Mouse (Mus musculus) limb, embryonic 13.5 days (tissue): ENCODE data around the gene Icmt. TPM values are rescaled to one million over a fixed set of nuclear protein-coding genes. Genes with fewer than 3 reads are reported as not detected.

Experiments
- ATAC-seq: fragments of 200-750 bp; cut with Nextera tagmentation; 2 replicates; pipeline ENCODE4 v1.8.0; 2017; ENCODE audit warnings: low read depth, moderate number of reproducible peaks, moderate TSS enrichment; ENCODE audit not compliant: low FRiP score
- H3K27ac ChIP-seq: fragments of 300-500 bp; sonication (generic); 2 replicates; pipeline ENCODE4 v1.5.1; 2015; ENCODE audit warnings: inconsistent platforms, mild to moderate bottlenecking, moderate library complexity
- H3K27me3 ChIP-seq: fragments of 300-500 bp; sonication (generic); 2 replicates; pipeline ENCODE4 v1.6.1; 2015; ENCODE audit warnings: mild to moderate bottlenecking, inconsistent platforms
- H3K36me3 ChIP-seq: fragments of 300-500 bp; sonication (generic); 2 replicates; pipeline ENCODE4 v1.6.1; 2015; ENCODE audit warnings: inconsistent platforms, mild to moderate bottlenecking, moderate library complexity
- H3K4me1 ChIP-seq: fragments of 300-500 bp; sonication (generic); 2 replicates; pipeline ENCODE4 v1.6.1; 2015; ENCODE audit warnings: inconsistent platforms
- H3K4me2 ChIP-seq: fragments of 300-500 bp; sonication (generic); replicated peaks from 2 replicates; pipeline ENCODE4 v1.6.1; 2015; ENCODE audit warnings: inconsistent platforms, mild to moderate bottlenecking, moderate library complexity
- H3K4me3 ChIP-seq: fragments of 300-500 bp; sonication (generic); 2 replicates; pipeline ENCODE4 v1.5.1; 2015; ENCODE audit warnings: moderate library complexity, mild to moderate bottlenecking, inconsistent platforms
- H3K9ac ChIP-seq: fragments of 300-500 bp; sonication (generic); 2 replicates; pipeline ENCODE4 v1.6.1; 2015; ENCODE audit warnings: mild to moderate bottlenecking, inconsistent platforms
- H3K9me3 ChIP-seq: fragments of 300-500 bp; sonication (generic); 2 replicates; pipeline ENCODE4 v1.6.1; 2016; ENCODE audit warnings: inconsistent platforms
- WGBS: fragments of 180-500 bp; shearing (Covaris S2); methylation state at CpG from one replicate; pipeline ENCODE4 v1.1.7; 2015; 5-methylcytosine and 5-hydroxymethylcytosine counted together
- polyA plus RNA-seq: library from polyadenylated mRNA; unstranded; fragments of >200 nt; fragmentation: Nextera tagmentation; extraction: Ambion mirVana; gene quantifications from 2 replicates; pipeline ENCODE4 v1.2.1, GENCODE M21; 2015

Gene Icmt
- 21.8 and 27.0 TPM in 2 replicates for polyA plus RNA-seq

GRCm38 (mm10) chr4:152296874-152297861 is at the start of gene Icmt:
Gene Icmt (plus strand): TSS chr4:152297227.
- under 1% methylated on average over 119 of the region's 119 CpGs for WGBS
- Histone ChIP-seq H3K9me3 (no peaks in the 10 kb centered on the region), H3K4me1 (peaks cover 16% of the 10 kb centered on the region), H3K4me2 (peak within 1 kb of the TSS; percentile 95), H3K4me3 (peak within 1 kb of the TSS; percentile 99), H3K9ac (peak within 1 kb of the TSS; percentile 97), H3K36me3 (peaks cover 28% of the 10 kb centered on the region), H3K27ac (peak within 1 kb of the TSS; percentile 58; the same call in 1 of the 2 replicates), H3K27me3 (peaks cover 37% of the 10 kb centered on the region)
- ATAC-seq, result peak; percentile 96

GRCm38 (mm10) chr4:152250615-152251014 is 46.4 kb upstream of the Icmt start:
- H3K27me3 ChIP-seq, result no peaks in the 10 kb centered on the region
- WGBS, result 85% methylated on average over 6 of the region's 6 CpGs
- H3K4me1 ChIP-seq, result peaks cover 5% of the 10 kb centered on the region; the same call in 1 of the 2 replicates
- H3K9me3 ChIP-seq, result no peaks in the 10 kb centered on the region
- no peaks in the 10 kb centered on the region for H3K36me3 ChIP-seq
- no peak overlapping the region for H3K27ac ChIP-seq
- no peak overlapping the region for H3K9ac ChIP-seq
- H3K4me2 ChIP-seq, result no peak overlapping the region
- ATAC-seq, result no peak
- H3K4me3 ChIP-seq, result no peak overlapping the region

- Histone ChIP-seq H3K27ac (no peak overlapping the region), H3K9ac (peak overlapping the region; percentile 14; the same call in 1 of the 2 replicates), H3K36me3 (no peaks in the 10 kb centered on the region), H3K4me2 (no peak overlapping the region), H3K4me1 (no peaks in the 10 kb centered on the region), H3K27me3 (no peaks in the 10 kb centered on the region), H3K4me3 (no peak overlapping the region), H3K9me3 (no peaks in the 10 kb centered on the region)
- WGBS, result 67% methylated on average over 9 of the region's 9 CpGs
- peak; percentile 77 for ATAC-seq
Measured at GRCm38 (mm10) chr4:152253183-152253759, 43.8 kb upstream of the Icmt start.

- Histone ChIP-seq H3K27ac (no peak overlapping the region), H3K9ac (no peak overlapping the region), H3K4me2 (no peak overlapping the region), H3K9me3 (no peaks in the 10 kb centered on the region), H3K36me3 (no peaks in the 10 kb centered on the region), H3K27me3 (no peaks in the 10 kb centered on the region), H3K4me3 (no peak overlapping the region), H3K4me1 (peaks cover 8% of the 10 kb centered on the region)
- ATAC-seq, result no peak
- 51% methylated on average over 6 of the region's 6 CpGs for WGBS
Measured at GRCm38 (mm10) chr4:152257070-152257469, 40.0 kb upstream of the Icmt start.

GRCm38 (mm10) chr4:152260451-152260850 is 36.6 kb upstream of the Icmt start:
- Histone ChIP-seq H3K4me1 (peaks cover 27% of the 10 kb centered on the region), H3K4me2 (no peak overlapping the region), H3K4me3 (no peak overlapping the region), H3K27ac (no peak overlapping the region), H3K36me3 (no peaks in the 10 kb centered on the region), H3K9ac (no peak overlapping the region), H3K9me3 (no peaks in the 10 kb centered on the region), H3K27me3 (no peaks in the 10 kb centered on the region)
- no peak for ATAC-seq
- whole genome bisulfite sequencing, result 90% methylated on average over 8 of the region's 8 CpGs

GRCm38 (mm10) chr4:152262187-152262586 is 34.8 kb upstream of the Icmt start:
- Histone ChIP-seq H3K27me3 (no peaks in the 10 kb centered on the region), H3K36me3 (no peaks in the 10 kb centered on the region), H3K4me2 (no peak overlapping the region), H3K4me3 (no peak overlapping the region), H3K4me1 (peaks cover 27% of the 10 kb centered on the region), H3K9me3 (no peaks in the 10 kb centered on the region), H3K9ac (0 out of 2 replicates have a peak overlapping the region, but pooled peaks have one; percentile 13), H3K27ac (no peak overlapping the region)
- ATAC-seq, result no peak
- 64% methylated on average over 9 of the region's 9 CpGs for WGBS

GRCm38 (mm10) chr4:152263089-152263488 is 33.9 kb upstream of the Icmt start:
- no peaks in the 10 kb centered on the region for H3K27me3 ChIP-seq
- H3K4me1 ChIP-seq, result peaks cover 27% of the 10 kb centered on the region
- H3K27ac ChIP-seq, result no peak overlapping the region
- H3K36me3 ChIP-seq, result no peaks in the 10 kb centered on the region
- H3K9me3 ChIP-seq, result no peaks in the 10 kb centered on the region
- H3K4me3 ChIP-seq, result no peak overlapping the region
- WGBS, result 60% methylated on average over 9 of the region's 9 CpGs
- H3K4me2 ChIP-seq, result no peak overlapping the region
- no peak overlapping the region for H3K9ac ChIP-seq
- no peak for ATAC-seq

GRCm38 (mm10) chr4:152263512-152264176 is 33.4 kb upstream of the Icmt start:
- H3K27ac ChIP-seq, result no peak overlapping the region
- no peaks in the 10 kb centered on the region for H3K9me3 ChIP-seq
- no peak overlapping the region for H3K4me2 ChIP-seq
- H3K27me3 ChIP-seq, result no peaks in the 10 kb centered on the region
- ATAC-seq, result peak; percentile 19; the same call in 1 of the 2 replicates
- WGBS, result 31% methylated on average over 10 of the region's 10 CpGs
- H3K36me3 ChIP-seq, result no peaks in the 10 kb centered on the region
- no peak overlapping the region for H3K9ac ChIP-seq
- no peak overlapping the region for H3K4me3 ChIP-seq
- peaks cover 27% of the 10 kb centered on the region for H3K4me1 ChIP-seq

GRCm38 (mm10) chr4:152264177-152264530 is 32.9 kb upstream of the Icmt start:
- Histone ChIP-seq H3K4me2 (no peak overlapping the region), H3K9ac (no peak overlapping the region), H3K9me3 (no peaks in the 10 kb centered on the region), H3K27ac (no peak overlapping the region), H3K4me1 (peaks cover 27% of the 10 kb centered on the region), H3K36me3 (no peaks in the 10 kb centered on the region), H3K27me3 (no peaks in the 10 kb centered on the region), H3K4me3 (no peak overlapping the region)
- no peak for ATAC-seq
- 52% methylated on average over 4 of the region's 4 CpGs for WGBS

GRCm38 (mm10) chr4:152264867-152265568 is 32.0 kb upstream of the Icmt start:
- WGBS, result 85% methylated on average over 9 of the region's 9 CpGs
- Histone ChIP-seq H3K27me3 (no peaks in the 10 kb centered on the region), H3K9ac (no peak overlapping the region), H3K4me3 (no peak overlapping the region), H3K4me1 (peaks cover 27% of the 10 kb centered on the region), H3K9me3 (no peaks in the 10 kb centered on the region), H3K4me2 (no peak overlapping the region), H3K36me3 (no peaks in the 10 kb centered on the region), H3K27ac (no peak overlapping the region)
- ATAC-seq, result no peak

GRCm38 (mm10) chr4:152265791-152266190 is 31.2 kb upstream of the Icmt start:
- no peak overlapping the region for H3K27ac ChIP-seq
- no peaks in the 10 kb centered on the region for H3K9me3 ChIP-seq
- no peak for ATAC-seq
- no peaks in the 10 kb centered on the region for H3K27me3 ChIP-seq
- no peak overlapping the region for H3K4me3 ChIP-seq
- H3K4me2 ChIP-seq, result no peak overlapping the region
- 59% methylated on average over 5 of the region's 5 CpGs for WGBS
- peaks cover 27% of the 10 kb centered on the region for H3K4me1 ChIP-seq
- no peaks in the 10 kb centered on the region for H3K36me3 ChIP-seq
- H3K9ac ChIP-seq, result no peak overlapping the region
